Mouse (Mus musculus): ENCODE results near the gene Etfb. TPM values are rescaled to one million over a fixed set of nuclear protein-coding genes. Genes with fewer than 3 reads are reported as not detected.

Etfb gene
- total and polyA plus RNA-seq, 3 experiments, result 147 to 201 (median 201) TPM

DNA sequence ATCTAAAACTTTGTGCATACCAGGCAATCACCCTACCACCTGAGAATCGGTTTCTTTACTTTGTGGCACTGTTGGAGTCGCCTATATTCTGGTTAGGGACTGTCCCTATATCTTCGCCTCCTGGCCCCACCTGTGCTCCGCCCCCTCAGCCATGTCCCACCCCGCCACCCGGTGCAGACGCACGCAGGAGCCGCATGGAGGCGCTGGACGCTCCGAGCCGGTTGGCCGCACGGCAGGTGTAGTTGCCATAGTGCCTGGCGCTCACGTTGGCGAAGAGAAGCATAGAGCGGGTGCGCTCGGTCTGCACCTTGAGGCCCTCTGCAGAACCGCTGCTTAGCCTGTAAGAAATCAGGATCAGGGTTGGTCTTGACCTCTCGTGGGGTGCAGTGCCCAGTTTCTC lies 31.8 kb downstream of the Etfb start:
- H3K9ac ChIP-seq (ENCODE audit: insufficient read depth, low read depth), result no peak overlapping the region
- no peak overlapping the region for H3K27ac ChIP-seq (ENCODE audit: insufficient read depth, low read depth)
- H3K79me2 ChIP-seq (replicated peaks; ENCODE audit: control insufficient read depth, extremely low read depth, insufficient read depth, poor library complexity, severe bottlenecking), result no peaks in the 10 kb centered on the region
- H3K27me3 ChIP-seq (replicated peaks), result peaks cover 21% of the 10 kb centered on the region
- H3K36me3 ChIP-seq (replicated peaks in 1 of 2; ENCODE audit: control insufficient read depth in 1 of 2, insufficient read depth in 1 of 2, low read length in 1 of 2), result no peaks in the 10 kb centered on the region
- H3K4me3 ChIP-seq (replicated peaks in 1 of 3; ENCODE audit: low read depth in 2 of 3, low read length in 2 of 3, poor library complexity in 1 of 3), result no peak overlapping the region
- TF ChIP-seq ZMIZ1 (IDR thresholded peaks at IDR 0.05; ENCODE audit: low read depth, low read length) (no peak), ETS1 (conservative IDR thresholded peaks at IDR 0.05; ENCODE audit: low read depth, low read length) (no peak), E2F4 (IDR thresholded peaks at IDR 0.05; ENCODE audit: insufficient replicate concordance, low read depth, low read length) (no peak), NRF1 (IDR thresholded peaks at IDR 0.05; ENCODE audit: low read depth, low read length) (no peak), RCOR1 (conservative IDR thresholded peaks at IDR 0.05; ENCODE audit: low read depth, low read length) (no peak), MEF2A (IDR thresholded peaks at IDR 0.05; ENCODE audit: borderline replicate concordance, low read depth, low read length) (no peak), BHLHE40 (IDR thresholded peaks at IDR 0.05; ENCODE audit: low read depth, low read length) (no peak), SIN3A (IDR thresholded peaks at IDR 0.05; ENCODE audit: low read length) (no peak), HCFC1 (IDR thresholded peaks at IDR 0.05; ENCODE audit: low read depth, low read length) (no peak), GABPA (IDR thresholded peaks at IDR 0.05; ENCODE audit: insufficient replicate concordance, low read depth, low read length) (no peak), USF2 (conservative IDR thresholded peaks at IDR 0.05; ENCODE audit: low read depth, low read length) (no peak), MAFK (IDR thresholded peaks at IDR 0.05; ENCODE audit: insufficient replicate concordance, low read length) (no peak), TCF12 (IDR thresholded peaks at IDR 0.05; ENCODE audit: low read depth, low read length) (no peak), USF1 (IDR thresholded peaks at IDR 0.05; ENCODE audit: low read depth, low read length) (no peak), ZC3H11A (IDR thresholded peaks at IDR 0.05; ENCODE audit: low read depth, low read length) (no peak), EP300 (IDR thresholded peaks at IDR 0.05; ENCODE audit: low read length) (no peak), KAT2A (IDR thresholded peaks at IDR 0.05; ENCODE audit: insufficient replicate concordance, low read length) (no peak), CHD1 (IDR thresholded peaks at IDR 0.05; ENCODE audit: low read depth, low read length) (no peak)
- in situ Hi-C loops (cut with MboI; ENCODE audit: low pct_ligation_motif_present, low pct_unique_long_range_greater_than_20kb, low sequenced_read_pairs) (loop anchor here (25.0 kb wide), 1 partner anchor 312 kb away; the partner anchor contains the start of genes Klk10, Klk8 and Klk9), dilution Hi-C loops (cut with MboI; ENCODE audit: extremely low pct_ligation_motif_present, extremely low pct_unique_long_range_greater_than_20kb, low sequenced_read_pairs) (no loop called here)
- no peak for DNase-seq (ENCODE audit: extremely low read depth)
- peaks cover 13 to 22% of the 10 kb centered on the region in 2 experiments for H3K4me1 ChIP-seq (ENCODE audit: control insufficient read depth in 1 of 2, insufficient read depth in 2 of 2)
- no peak overlapping the region for H3K4me2 ChIP-seq (ENCODE audit: insufficient read depth, low read depth, poor library complexity, severe bottlenecking)
- H3K9me3 ChIP-seq (replicated peaks; ENCODE audit: low read length), result no peaks in the 10 kb centered on the region

DNA sequence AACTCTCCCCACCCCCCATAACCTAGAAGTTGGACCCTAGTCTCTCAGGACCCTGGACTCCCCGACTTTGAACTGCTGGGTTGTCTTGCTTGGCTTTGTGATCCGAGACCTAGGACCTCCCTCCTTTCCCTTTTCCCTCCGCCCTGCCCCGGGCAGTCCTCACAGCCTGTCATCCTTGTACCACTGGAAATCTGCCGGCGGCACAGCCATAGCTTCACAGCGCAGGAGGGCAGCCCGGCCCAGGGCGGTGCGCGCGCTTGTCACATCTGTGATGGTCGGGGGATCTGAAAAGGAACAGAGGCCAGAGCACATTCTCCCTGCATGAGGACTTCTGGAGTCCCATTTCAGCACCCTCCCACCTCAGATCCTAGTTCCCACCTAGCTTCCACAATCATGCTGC lies 32.5 kb downstream of the Etfb start:
- H3K4me1 ChIP-seq (ENCODE audit: control insufficient read depth in 1 of 2, insufficient read depth in 2 of 2), result peaks cover 15 to 22% of the 10 kb centered on the region in 2 experiments
- in situ Hi-C loops (cut with MboI; ENCODE audit: low pct_ligation_motif_present, low pct_unique_long_range_greater_than_20kb, low sequenced_read_pairs), result loop anchor here (25.0 kb wide), 1 partner anchor 311 kb away; the partner anchor contains the start of genes Klk10, Klk8 and Klk9

More for the DNA sequence above, 32.5 kb downstream of the Etfb start:
- peaks cover 25% of the 10 kb centered on the region for H3K27me3 ChIP-seq (replicated peaks)
- H3K9me3 ChIP-seq (replicated peaks; ENCODE audit: low read length), result no peaks in the 10 kb centered on the region
- H3K4me3 ChIP-seq (replicated peaks in 1 of 3; ENCODE audit: low read depth in 2 of 3, low read length in 2 of 3, poor library complexity in 1 of 3), result no peak overlapping the region
- dilution Hi-C loops (cut with MboI; ENCODE audit: extremely low pct_ligation_motif_present, extremely low pct_unique_long_range_greater_than_20kb, low sequenced_read_pairs), result no loop called here
- no peak for DNase-seq (ENCODE audit: extremely low read depth)
- no peaks in the 10 kb centered on the region for H3K36me3 ChIP-seq (replicated peaks in 1 of 2; ENCODE audit: control insufficient read depth in 1 of 2, insufficient read depth in 1 of 2, low read length in 1 of 2)
- H3K4me2 ChIP-seq (ENCODE audit: insufficient read depth, low read depth, poor library complexity, severe bottlenecking), result no peak overlapping the region
- H3K9ac ChIP-seq (ENCODE audit: insufficient read depth, low read depth), result no peak overlapping the region
- TF ChIP-seq SIN3A (IDR thresholded peaks at IDR 0.05; ENCODE audit: low read length) (no peak), NRF1 (IDR thresholded peaks at IDR 0.05; ENCODE audit: low read depth, low read length) (no peak), KAT2A (IDR thresholded peaks at IDR 0.05; ENCODE audit: insufficient replicate concordance, low read length) (no peak), USF1 (IDR thresholded peaks at IDR 0.05; ENCODE audit: low read depth, low read length) (no peak), ETS1 (conservative IDR thresholded peaks at IDR 0.05; ENCODE audit: low read depth, low read length) (no peak), TCF12 (IDR thresholded peaks at IDR 0.05; ENCODE audit: low read depth, low read length) (no peak)
- H3K79me2 ChIP-seq (replicated peaks; ENCODE audit: control insufficient read depth, extremely low read depth, insufficient read depth, poor library complexity, severe bottlenecking), result no peaks in the 10 kb centered on the region
- H3K27ac ChIP-seq (ENCODE audit: insufficient read depth, low read depth), result no peak overlapping the region

All from CH12.LX (cell line).